Mouse (Mus musculus) CH12.LX (cell line): ENCODE measurements around the gene Cldn22. TPM values are rescaled to one million over a fixed set of nuclear protein-coding genes. Genes with fewer than 3 reads are reported as not detected.

Source experiments
- DNase-seq: peaks from one replicate; pipeline ENCODE4 v3.0.0-alpha.2; 2013; ENCODE audit errors: extremely low read depth
- H3K27ac ChIP-seq: 2 replicates; pipeline ENCODE4 v1.5.1; 2012; ENCODE audit warnings: low read depth, mild to moderate bottlenecking, control low read depth, moderate library complexity; ENCODE audit not compliant: insufficient read depth
- H3K27me3 ChIP-seq: replicated peaks from 2 replicates; pipeline ENCODE3; 2012; ENCODE audit warnings: inconsistent platforms
- H3K36me3 ChIP-seq, 2 experiments: replicated peaks in 1 of 2; 2 replicates each; pipeline versions ENCODE3 to v1.6.1; 2012; ENCODE audit warnings: inconsistent platforms in 1 of 2, low read length in 1 of 2, mild to moderate bottlenecking in 1 of 2, mixed read lengths in 1 of 2, moderate library complexity in 1 of 2; ENCODE audit not compliant: control insufficient read depth in 1 of 2, insufficient read depth in 1 of 2
- H3K4me1 ChIP-seq, 2 experiments: 2 replicates each; pipeline ENCODE4 v1.6.1; 2012; ENCODE audit warnings: inconsistent platforms in 1 of 2, moderate library complexity in 1 of 2; ENCODE audit not compliant: insufficient read depth in 2 of 2, control insufficient read depth in 1 of 2
- H3K4me2 ChIP-seq: 2 replicates; pipeline ENCODE4 v1.6.1; 2012; ENCODE audit warnings: low read depth, mild to moderate bottlenecking, control low read depth; ENCODE audit not compliant: poor library complexity, insufficient read depth, severe bottlenecking
- H3K4me3 ChIP-seq, 3 experiments: fragments of 150-350 bp in 1 of 3; sonication (generic) in 1 of 3; replicated peaks in 1 of 3; 2 replicates each; pipeline versions ENCODE3 to v1.5.1; 2011 to 2012; ENCODE audit warnings: low read depth in 2 of 3, low read length in 2 of 3, mild to moderate bottlenecking in 2 of 3, moderate library complexity in 2 of 3, control low read depth in 1 of 3, improper control_type of control experiment in 1 of 3, inconsistent platforms in 1 of 3, mixed read lengths in 1 of 3; ENCODE audit not compliant: poor library complexity in 1 of 3
- H3K79me2 ChIP-seq: replicated peaks from 2 replicates; pipeline ENCODE4 v1.6.1; 2012; ENCODE audit warnings: mild to moderate bottlenecking, moderate library complexity; ENCODE audit not compliant: control insufficient read depth, poor library complexity, insufficient read depth, severe bottlenecking; ENCODE audit errors: extremely low read depth
- H3K9ac ChIP-seq: 2 replicates; pipeline ENCODE4 v1.6.1; 2012; ENCODE audit warnings: low read depth, mild to moderate bottlenecking, control low read depth, moderate library complexity; ENCODE audit not compliant: insufficient read depth
- H3K9me3 ChIP-seq: replicated peaks from 2 replicates; pipeline ENCODE3; 2012; ENCODE audit warnings: low read length, inconsistent platforms, mixed read lengths
- BHLHE40 ChIP-seq: IDR thresholded peaks from 2 replicates; pipeline ENCODE4 v1.6.1; 2011; ENCODE audit warnings: mild to moderate bottlenecking, low read depth, low read length, improper control_type of control experiment
- CHD1 ChIP-seq: IDR thresholded peaks from 2 replicates; pipeline ENCODE4 v1.6.1; 2012; ENCODE audit warnings: low read depth, low read length, improper control_type of control experiment, inconsistent platforms
- ELF1 ChIP-seq: IDR thresholded peaks from 2 replicates; pipeline ENCODE4 v1.6.1; 2014; ENCODE audit warnings: low read depth, mild to moderate bottlenecking, inconsistent platforms, low read length, improper control_type of control experiment
- EP300 ChIP-seq: IDR thresholded peaks from 2 replicates; pipeline ENCODE4 v1.6.1; 2011; ENCODE audit warnings: low read length, improper control_type of control experiment
- GABPA ChIP-seq: IDR thresholded peaks from 2 replicates; pipeline ENCODE4 v1.6.1; 2012; ENCODE audit warnings: low read depth, low read length, improper control_type of control experiment, inconsistent platforms; ENCODE audit not compliant: insufficient replicate concordance
- HCFC1 ChIP-seq: IDR thresholded peaks from 2 replicates; pipeline ENCODE4 v1.6.1; 2012; ENCODE audit warnings: low read depth, mild to moderate bottlenecking, inconsistent platforms, low read length, improper control_type of control experiment
- JUND ChIP-seq: conservative IDR thresholded peaks from 2 replicates; pipeline ENCODE4 v1.6.1; 2011; ENCODE audit warnings: low read depth, low read length, improper control_type of control experiment
- KAT2A ChIP-seq: IDR thresholded peaks from 2 replicates; pipeline ENCODE4 v1.6.1; 2012; ENCODE audit warnings: low read length, improper control_type of control experiment, inconsistent platforms; ENCODE audit not compliant: insufficient replicate concordance
- MXI1 ChIP-seq: IDR thresholded peaks from 2 replicates; pipeline ENCODE4 v1.6.1; 2011; ENCODE audit warnings: mild to moderate bottlenecking, low read depth, low read length, improper control_type of control experiment
- MYC ChIP-seq: IDR thresholded peaks from 2 replicates; pipeline ENCODE4 v1.6.1; 2011; ENCODE audit warnings: low read depth, mild to moderate bottlenecking, improper control_type of control experiment, low read length
- NRF1 ChIP-seq: IDR thresholded peaks from 2 replicates; pipeline ENCODE4 v1.6.1; 2014; ENCODE audit warnings: low read depth, mild to moderate bottlenecking, inconsistent platforms, low read length, improper control_type of control experiment, moderate library complexity
- PAX5 ChIP-seq: IDR thresholded peaks from 2 replicates; pipeline ENCODE4 v1.6.1; 2012; ENCODE audit warnings: low read length, inconsistent platforms, mixed read lengths
- POLR2AphosphoS2 ChIP-seq: IDR thresholded peaks from 2 replicates; pipeline ENCODE4 v1.6.1; 2011; ENCODE audit warnings: low read depth, low read length, improper control_type of control experiment
- RAD21 ChIP-seq: IDR thresholded peaks from 2 replicates; pipeline ENCODE4 v1.6.1; 2011; ENCODE audit warnings: low read depth, mild to moderate bottlenecking, low read length, improper control_type of control experiment, moderate library complexity
- RCOR1 ChIP-seq: conservative IDR thresholded peaks from 2 replicates; pipeline ENCODE4 v1.6.1; 2012; ENCODE audit warnings: low read depth, mild to moderate bottlenecking, inconsistent platforms, low read length, improper control_type of control experiment
- SIN3A ChIP-seq: IDR thresholded peaks from 2 replicates; pipeline ENCODE4 v1.6.1; 2012; ENCODE audit warnings: low read length, improper control_type of control experiment, inconsistent platforms
- USF2 ChIP-seq: conservative IDR thresholded peaks from 2 replicates; pipeline ENCODE4 v1.6.1; 2011; ENCODE audit warnings: low read depth, low read length, improper control_type of control experiment
- ZC3H11A ChIP-seq: IDR thresholded peaks from 2 replicates; pipeline ENCODE4 v1.6.1; 2012; ENCODE audit warnings: low read depth, mild to moderate bottlenecking, inconsistent platforms, low read length, improper control_type of control experiment
- ZNF384 ChIP-seq: IDR thresholded peaks from 2 replicates; pipeline ENCODE4 v1.6.1; 2012; ENCODE audit warnings: low read depth, low read length, improper control_type of control experiment, inconsistent platforms
- dilution Hi-C: fragments of 300-500 bp; cut with MboI; formaldehyde crosslinking; loops from 2 replicates; pipeline ENCODE4 v1.14.3; 2020; ENCODE audit warnings: low sequenced_read_pairs; ENCODE audit not compliant: extremely low pct_unique_long_range_greater_than_20kb, extremely low pct_ligation_motif_present
- in situ Hi-C: fragments of 300-500 bp; cut with MboI; formaldehyde crosslinking; loops from 3 replicates; pipeline ENCODE4 v1.14.3; 2019; ENCODE audit warnings: low sequenced_read_pairs, low pct_ligation_motif_present, low pct_unique_long_range_greater_than_20kb, mixed read lengths
- polyA plus RNA-seq: library from polyadenylated mRNA; unstranded; fragments of >175 nt; gene quantifications from 2 replicates; pipeline ENCODE4 v1.2.1, GENCODE M21; 2012; ENCODE audit warnings: low read depth; ENCODE audit not compliant: insufficient read length
- total RNA-seq, 2 experiments: library from RNA; depleted of rRNA; stranded (reverse); fragments of 300-350 nt in 1 of 2; fragments of >200 nt in 1 of 2; gene quantifications; 2 replicates each; pipeline ENCODE4 v1.2.3; 2012 to 2014

Gene Cldn22
- total and polyA plus RNA-seq, 3 experiments: not detected

- H3K27ac ChIP-seq: no peak overlapping the region
- H3K9me3 ChIP-seq: no peaks in the 10 kb centered on the region
- H3K79me2 ChIP-seq: no peaks in the 10 kb centered on the region
- in situ Hi-C loops: no loop called here
- no peak for TF ChIP-seq KAT2A
- TF ChIP-seq SIN3A: no peak
- no peak for TF ChIP-seq EP300
- no peak for TF ChIP-seq PAX5
- TF ChIP-seq JUND: no peak
- no peak for TF ChIP-seq MYC
- no peak for TF ChIP-seq MXI1
- TF ChIP-seq ZC3H11A: no peak
- no peak for TF ChIP-seq HCFC1
- no peak for TF ChIP-seq ELF1
- no peak for TF ChIP-seq BHLHE40
- TF ChIP-seq POLR2AphosphoS2: no peak
- TF ChIP-seq, all 38 proteins: peak for 0
- H3K36me3 ChIP-seq: no peaks in the 10 kb centered on the region
- no peak overlapping the region for H3K4me3 ChIP-seq
- dilution Hi-C loops: no loop called here
- no peaks in the 10 kb centered on the region for H3K27me3 ChIP-seq
- no peak overlapping the region for H3K4me2 ChIP-seq
- H3K4me1 ChIP-seq: no peaks in the 10 kb centered on the region
- no peak overlapping the region for H3K9ac ChIP-seq
- no peak for DNase-seq
Measured at GRCm38 (mm10) chr8:47810666-47811015, 13.6 kb upstream of the Cldn22 start.

- H3K36me3 ChIP-seq: no peaks in the 10 kb centered on the region
- H3K9ac ChIP-seq: no peak overlapping the region
- in situ Hi-C loops: no loop called here
- no peak for TF ChIP-seq USF2
- TF ChIP-seq GABPA: no peak
- no peak for DNase-seq
- H3K4me1 ChIP-seq: no peaks in the 10 kb centered on the region
- H3K4me3 ChIP-seq: no peak overlapping the region
- H3K27ac ChIP-seq: no peak overlapping the region
- H3K9me3 ChIP-seq: no peaks in the 10 kb centered on the region
- dilution Hi-C loops: no loop called here
- no peak overlapping the region for H3K4me2 ChIP-seq
- no peaks in the 10 kb centered on the region for H3K27me3 ChIP-seq
- no peaks in the 10 kb centered on the region for H3K79me2 ChIP-seq
Measured at GRCm38 (mm10) chr8:47811221-47811620, 13.1 kb upstream of the Cldn22 start.

GRCm38 (mm10) chr8:47819034-47819433, 5.2 kb upstream of the Cldn22 start:
- no peaks in the 10 kb centered on the region for H3K9me3 ChIP-seq
- TF ChIP-seq ZC3H11A (no peak), BHLHE40 (no peak), MXI1 (no peak), PAX5 (no peak), NRF1 (no peak), CHD1 (no peak), ELF1 (no peak), ZNF384 (no peak), RCOR1 (no peak), RAD21 (no peak)
- in situ Hi-C loops (no loop called here), dilution Hi-C loops (no loop called here)
- H3K36me3 ChIP-seq: no peaks in the 10 kb centered on the region
- H3K4me2 ChIP-seq: no peak overlapping the region
- no peaks in the 10 kb centered on the region for H3K4me1 ChIP-seq
- no peak overlapping the region for H3K9ac ChIP-seq
- DNase-seq: no peak
- no peak overlapping the region for H3K27ac ChIP-seq
- H3K27me3 ChIP-seq: no peaks in the 10 kb centered on the region
- H3K4me3 ChIP-seq: no peak overlapping the region
- H3K79me2 ChIP-seq: no peaks in the 10 kb centered on the region
